Mouse (Mus musculus) lung, embryonic 14.5 days (tissue): ENCODE measurements around the gene Elmo2. TPM values are rescaled to one million over a fixed set of nuclear protein-coding genes. Genes with fewer than 3 reads are reported as not detected.

Experiments
- ATAC-seq: fragments of 200-750 bp; cut with Nextera tagmentation; 2 replicates; pipeline ENCODE4 v1.8.0; 2017; ENCODE audit warnings: mild to moderate bottlenecking, moderate TSS enrichment, moderate library complexity; ENCODE audit not compliant: insufficient read depth
- DNase-seq: peaks from one replicate; pipeline ENCODE4 v3.0.0-alpha.2; 2015
- H3K27ac ChIP-seq: fragments of 300-500 bp; sonication (generic); 2 replicates; pipeline ENCODE4 v1.5.1; 2014; ENCODE audit warnings: low read depth, mild to moderate bottlenecking, moderate library complexity
- H3K27me3 ChIP-seq: fragments of 300-500 bp; sonication (generic); 2 replicates; pipeline ENCODE4 v1.6.1; 2014; ENCODE audit warnings: low read length, control low read depth; ENCODE audit not compliant: insufficient read depth
- H3K36me3 ChIP-seq: fragments of 300-500 bp; sonication (generic); 2 replicates; pipeline ENCODE4 v1.6.1; 2014; ENCODE audit warnings: control low read depth; ENCODE audit not compliant: insufficient read depth
- H3K4me1 ChIP-seq: fragments of 300-500 bp; sonication (generic); 2 replicates; pipeline ENCODE4 v1.6.1; 2014; ENCODE audit warnings: antibody characterized with exemption, control low read depth; ENCODE audit not compliant: insufficient read depth
- H3K4me2 ChIP-seq: fragments of 300-500 bp; sonication (generic); 2 replicates; pipeline ENCODE4 v1.6.1; 2014; ENCODE audit warnings: mild to moderate bottlenecking
- H3K4me3 ChIP-seq: fragments of 300-500 bp; sonication (generic); 2 replicates; pipeline ENCODE4 v1.5.1; 2014; ENCODE audit warnings: low read depth, low read length
- H3K9ac ChIP-seq: fragments of 300-500 bp; sonication (generic); 2 replicates; pipeline ENCODE4 v1.6.1; 2014
- H3K9me3 ChIP-seq: fragments of 300-500 bp; sonication (generic); 2 replicates; pipeline ENCODE4 v1.6.1; 2016; ENCODE audit warnings: low read depth, low read length, control low read depth
- CTCF ChIP-seq: IDR thresholded peaks from 2 replicates; pipeline ENCODE4 v1.5.1; 2016; ENCODE audit warnings: antibody characterized with exemption, low read depth
- WGBS: fragments of 180-500 bp; shearing (Covaris S2); extraction: QIAGEN DNeasy Blood & Tissue Kit; methylation state at CpG from one replicate; pipeline ENCODE4 v1.1.7; 2014; 5-methylcytosine and 5-hydroxymethylcytosine counted together
- polyA plus RNA-seq: library from polyadenylated mRNA; unstranded; fragments of >200 nt; fragmentation: Nextera tagmentation; extraction: Ambion mirVana; gene quantifications from 2 replicates; pipeline ENCODE4 v1.2.1, GENCODE M21; 2014

Gene Elmo2
- polyA plus RNA-seq, 1 experiment from 2014 or later: 82.2 TPM

- DNase-seq (peak; percentile 40), ATAC-seq (no peak)
- Histone ChIP-seq H3K27ac (no peak overlapping the region), H3K4me3 (no peak overlapping the region), H3K4me1 (no peaks in the 10 kb centered on the region), H3K9ac (no peak overlapping the region), H3K27me3 (no peaks in the 10 kb centered on the region), H3K36me3 (peaks cover 69% of the 10 kb centered on the region), H3K9me3 (no peaks in the 10 kb centered on the region), H3K4me2 (no peak overlapping the region)
- no peak for TF ChIP-seq CTCF
- 69% methylated on average over 8 of the region's 8 CpGs for WGBS
Measured at GRCm38 (mm10) chr2:165305438-165305837, 20.8 kb downstream of the Elmo2 start.

DNA sequence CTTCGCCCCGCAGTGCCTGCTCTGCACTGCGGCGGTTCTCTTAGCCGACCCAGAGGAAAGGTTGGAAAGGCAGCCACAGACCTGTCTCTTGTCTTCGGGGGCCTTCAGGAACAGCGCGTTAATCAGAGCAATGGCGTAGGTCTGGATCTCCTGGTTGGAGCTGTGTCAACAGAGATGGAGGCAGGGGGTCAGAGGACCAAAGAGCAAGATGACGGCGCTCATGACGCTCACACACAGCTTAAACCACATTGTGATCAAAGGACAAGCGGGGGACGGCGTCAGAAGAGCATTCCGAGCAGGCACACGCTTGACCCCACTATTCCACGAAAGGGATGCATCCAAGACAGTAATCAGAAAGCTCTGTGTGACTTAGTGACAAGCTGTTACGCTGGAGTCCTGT is 21.5 kb downstream of the Elmo2 start:
- ATAC-seq: no peak
- no peak for TF ChIP-seq CTCF

DNA sequence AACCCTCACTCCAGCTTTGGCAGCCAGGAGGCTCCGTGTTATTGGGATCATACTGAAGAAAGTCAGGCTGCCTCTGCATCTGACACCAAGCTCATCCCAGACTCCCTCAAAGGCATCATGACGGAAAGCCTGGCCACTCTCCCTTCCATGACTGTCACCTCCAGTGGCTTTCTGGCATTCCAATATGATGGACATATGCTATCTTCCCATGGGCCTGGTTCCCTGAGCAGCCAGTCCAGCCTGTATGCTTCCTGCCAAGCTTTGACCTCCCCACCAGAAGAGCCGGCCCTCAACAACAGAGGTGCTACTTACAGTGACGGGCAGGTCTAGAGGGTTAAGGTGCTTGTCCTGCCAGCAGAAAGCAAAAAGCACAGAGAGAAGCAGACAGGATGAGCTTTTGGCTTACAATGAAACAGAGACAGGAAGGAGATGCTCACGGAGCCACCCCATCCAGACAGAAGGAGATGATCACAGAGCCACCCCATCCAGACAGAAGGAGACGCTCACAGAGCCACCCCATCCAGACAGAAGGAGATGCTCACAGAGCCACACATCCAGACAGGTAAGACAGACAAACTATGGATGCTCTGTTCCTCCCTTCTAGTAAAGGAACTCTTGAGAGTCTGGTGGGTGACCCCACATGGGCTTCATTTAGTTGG is 22.8 kb downstream of the Elmo2 start:
- Histone ChIP-seq H3K36me3 (peaks cover 67% of the 10 kb centered on the region), H3K9ac (no peak overlapping the region), H3K27ac (no peak overlapping the region), H3K4me1 (no peaks in the 10 kb centered on the region), H3K9me3 (no peaks in the 10 kb centered on the region), H3K4me2 (no peak overlapping the region), H3K27me3 (no peaks in the 10 kb centered on the region), H3K4me3 (no peak overlapping the region)
- 91% methylated on average over 6 of the region's 6 CpGs for WGBS
- DNase-seq (no peak), ATAC-seq (no peak)
- no peak for TF ChIP-seq CTCF

More for the DNA sequence above, 21.5 kb downstream of the Elmo2 start:
- H3K9me3 ChIP-seq: no peaks in the 10 kb centered on the region
- H3K27ac ChIP-seq: no peak overlapping the region
- peaks cover 64% of the 10 kb centered on the region for H3K36me3 ChIP-seq
- no peak overlapping the region for H3K4me2 ChIP-seq
- WGBS: 71% methylated on average over 19 of the region's 19 CpGs
- no peak overlapping the region for H3K4me3 ChIP-seq
- H3K27me3 ChIP-seq: no peaks in the 10 kb centered on the region
- no peak overlapping the region for H3K9ac ChIP-seq
- no peaks in the 10 kb centered on the region for H3K4me1 ChIP-seq
- DNase-seq: no peak

DNA sequence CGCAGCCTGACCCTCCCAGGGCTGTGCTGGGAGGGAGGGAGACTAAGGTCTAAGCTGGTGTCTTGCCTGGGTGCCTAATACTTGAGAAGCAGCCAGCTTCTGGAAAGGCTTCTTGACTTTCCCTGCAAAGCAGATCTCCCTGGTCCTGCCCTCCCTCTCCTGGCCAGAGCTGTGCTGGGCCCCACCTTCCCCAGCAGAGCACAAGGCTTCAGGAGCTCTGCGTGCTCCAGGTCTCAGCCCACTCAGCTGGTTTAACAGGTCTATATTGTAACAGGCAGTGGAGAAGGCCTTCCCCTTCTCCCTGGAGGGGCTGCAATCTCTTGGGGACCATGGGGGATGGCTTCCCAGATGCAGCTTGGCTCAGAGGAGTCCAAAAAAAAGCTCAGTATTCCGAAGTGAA is 24.9 kb downstream of the Elmo2 start:
- no peaks in the 10 kb centered on the region for H3K4me1 ChIP-seq
- DNase-seq (no peak), ATAC-seq (no peak)
- 68% methylated on average over 3 of the region's 3 CpGs for WGBS
- H3K36me3 ChIP-seq: peaks cover 71% of the 10 kb centered on the region
- H3K4me3 ChIP-seq: no peak overlapping the region
- no peak overlapping the region for H3K27ac ChIP-seq
- no peak for TF ChIP-seq CTCF
- H3K9me3 ChIP-seq: no peaks in the 10 kb centered on the region
- no peak overlapping the region for H3K4me2 ChIP-seq
- H3K9ac ChIP-seq: no peak overlapping the region
- no peaks in the 10 kb centered on the region for H3K27me3 ChIP-seq

DNA sequence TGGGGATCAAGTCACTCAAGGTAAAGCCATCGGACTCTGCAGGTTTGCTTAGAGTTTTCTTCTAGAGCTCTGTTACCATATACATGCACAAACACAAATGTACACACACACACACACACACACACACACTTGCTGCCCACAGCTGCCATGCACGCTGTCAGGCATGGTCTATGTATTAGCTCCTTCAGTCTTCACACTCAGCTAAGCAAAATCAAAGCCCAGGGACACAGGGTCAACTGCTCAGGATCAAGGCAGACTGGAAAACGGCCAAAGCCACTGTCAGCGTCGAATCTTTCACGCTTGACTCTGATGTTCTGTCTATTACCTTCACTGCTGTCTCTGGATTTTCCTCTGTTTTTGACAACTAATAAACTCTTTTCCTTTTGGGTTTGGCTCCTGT is 25.4 kb downstream of the Elmo2 start:
- no peak for DNase-seq
- Histone ChIP-seq H3K27ac (no peak overlapping the region), H3K4me2 (no peak overlapping the region), H3K4me3 (no peak overlapping the region), H3K9me3 (no peaks in the 10 kb centered on the region), H3K9ac (no peak overlapping the region), H3K27me3 (no peaks in the 10 kb centered on the region), H3K4me1 (no peaks in the 10 kb centered on the region), H3K36me3 (peaks cover 76% of the 10 kb centered on the region)
- no peak for TF ChIP-seq CTCF
- ATAC-seq: no peak
- 83% methylated on average over 6 of the region's 6 CpGs for WGBS

GRCm38 (mm10) chr2:165300424-165300823 is 25.9 kb downstream of the Elmo2 start:
- DNase-seq (no peak), ATAC-seq (no peak)
- H3K27me3 ChIP-seq: no peaks in the 10 kb centered on the region
- no peak overlapping the region for H3K27ac ChIP-seq
- no peak overlapping the region for H3K4me3 ChIP-seq
- TF ChIP-seq CTCF: no peak
- 84% methylated on average over 8 of the region's 8 CpGs for WGBS
- peaks cover 81% of the 10 kb centered on the region for H3K36me3 ChIP-seq
- H3K9ac ChIP-seq: no peak overlapping the region
- H3K4me2 ChIP-seq: no peak overlapping the region
- H3K4me1 ChIP-seq: no peaks in the 10 kb centered on the region
- no peaks in the 10 kb centered on the region for H3K9me3 ChIP-seq

DNA sequence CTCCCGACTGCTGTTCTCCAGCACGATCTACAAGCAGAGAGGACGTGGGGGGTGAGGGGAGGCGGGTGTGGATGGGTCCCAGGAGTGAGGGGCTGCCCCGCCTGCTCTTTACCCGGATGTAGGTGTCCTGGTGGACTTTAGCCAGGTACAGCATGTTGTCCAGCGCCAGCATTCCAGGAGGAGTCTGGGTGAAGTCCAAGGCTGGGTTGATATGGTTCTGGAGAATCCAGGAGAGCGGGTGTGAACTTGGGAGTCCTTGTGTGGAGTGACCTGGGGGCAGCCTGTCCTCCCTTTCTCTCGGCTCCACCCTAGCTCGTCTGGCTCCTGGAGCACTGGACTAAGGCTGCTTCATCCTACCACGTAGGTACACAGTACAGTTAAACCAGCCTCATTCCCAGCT is 28.9 kb downstream of the Elmo2 start:
- Histone ChIP-seq H3K36me3 (peaks cover 84% of the 10 kb centered on the region), H3K27ac (no peak overlapping the region), H3K27me3 (no peaks in the 10 kb centered on the region), H3K4me1 (no peaks in the 10 kb centered on the region), H3K9me3 (no peaks in the 10 kb centered on the region), H3K9ac (no peak overlapping the region), H3K4me3 (no peak overlapping the region), H3K4me2 (no peak overlapping the region)
- 87% methylated on average over 11 of the region's 11 CpGs for WGBS
- DNase-seq: no peak
- ATAC-seq: no peak
- no peak for TF ChIP-seq CTCF

- peaks cover 84% of the 10 kb centered on the region for H3K36me3 ChIP-seq
- ATAC-seq: no peak
- no peaks in the 10 kb centered on the region for H3K27me3 ChIP-seq
- no peak overlapping the region for H3K4me3 ChIP-seq
- WGBS: 84% methylated on average over 18 of the region's 18 CpGs
- no peak overlapping the region for H3K27ac ChIP-seq
- no peak overlapping the region for H3K9ac ChIP-seq
- DNase-seq: no peak
- no peak overlapping the region for H3K4me2 ChIP-seq
- H3K4me1 ChIP-seq: no peaks in the 10 kb centered on the region
- no peak for TF ChIP-seq CTCF
- H3K9me3 ChIP-seq: no peaks in the 10 kb centered on the region
Measured at GRCm38 (mm10) chr2:165296571-165296970, 29.7 kb downstream of the Elmo2 start.
